Mouse (Mus musculus) intestine, postnatal 0 days (tissue): ENCODE measurements around the gene Hnrnph2. TPM values are rescaled to one million over a fixed set of nuclear protein-coding genes. Genes with fewer than 3 reads are reported as not detected.

ENCODE experiments used
- ATAC-seq: fragments of 200-750 bp; cut with Nextera tagmentation; 2 replicates; pipeline ENCODE4 v1.8.0; 2017; ENCODE audit warnings: mild to moderate bottlenecking, moderate TSS enrichment, moderate library complexity
- H3K27ac ChIP-seq: fragments of 300-500 bp; sonication (generic); 2 replicates; pipeline ENCODE4 v1.5.1; 2014; ENCODE audit warnings: mild to moderate bottlenecking, low read depth, low read length, moderate library complexity
- H3K27me3 ChIP-seq: fragments of 300-500 bp; sonication (generic); replicated peaks from 2 replicates; pipeline ENCODE4 v1.6.1; 2014; ENCODE audit warnings: low read length, mixed read lengths; ENCODE audit not compliant: control insufficient read depth, insufficient read depth
- H3K36me3 ChIP-seq: fragments of 300-500 bp; sonication (generic); 2 replicates; pipeline ENCODE4 v1.6.1; 2014; ENCODE audit warnings: mild to moderate bottlenecking, moderate library complexity; ENCODE audit not compliant: control insufficient read depth, insufficient read depth
- H3K4me1 ChIP-seq: fragments of 300-500 bp; sonication (generic); replicated peaks from 2 replicates; pipeline ENCODE4 v1.6.1; 2014; ENCODE audit warnings: antibody characterized with exemption, low read length, mixed read lengths; ENCODE audit not compliant: control insufficient read depth, insufficient read depth
- H3K4me2 ChIP-seq: fragments of 300-500 bp; sonication (generic); replicated peaks from 2 replicates; pipeline ENCODE4 v1.6.1; 2014; ENCODE audit warnings: low read depth, mild to moderate bottlenecking, moderate library complexity
- H3K4me3 ChIP-seq: fragments of 300-500 bp; sonication (generic); 2 replicates; pipeline ENCODE4 v1.5.1; 2014; ENCODE audit warnings: low read depth, low read length
- H3K9ac ChIP-seq: fragments of 300-500 bp; sonication (generic); 2 replicates; pipeline ENCODE4 v1.6.1; 2014; ENCODE audit warnings: mild to moderate bottlenecking, low read depth, low read length
- H3K9me3 ChIP-seq: fragments of 300-500 bp; sonication (generic); 2 replicates; pipeline ENCODE4 v1.6.1; 2016; ENCODE audit warnings: mixed run types; ENCODE audit not compliant: control insufficient read depth
- CTCF ChIP-seq: sonication (generic); IDR thresholded peaks from 2 replicates; pipeline ENCODE4 v1.5.1; 2016; ENCODE audit warnings: low read depth, mild to moderate bottlenecking, control low read depth, antibody characterized with exemption, moderate library complexity
- WGBS: fragments of 180-500 bp; shearing (Covaris S2); extraction: QIAGEN DNeasy Blood & Tissue Kit; methylation state at CpG from one replicate; pipeline ENCODE4 v1.1.7; 2014; 5-methylcytosine and 5-hydroxymethylcytosine counted together
- polyA plus RNA-seq: library from polyadenylated mRNA; unstranded; fragments of >200 nt; fragmentation: Nextera tagmentation; extraction: Ambion mirVana; gene quantifications from 2 replicates; pipeline ENCODE4 v1.2.1, GENCODE M21; 2015

Hnrnph2 gene
- polyA plus RNA-seq, 1 experiment from 2014 or later = 81.7 TPM

GRCm38 (mm10) chrX:134646338-134646737 lies 45.4 kb downstream of the Hnrnph2 start:
- WGBS = 92% methylated on average over 1 of the region's 1 CpGs
- Histone ChIP-seq H3K4me1 (no peaks in the 10 kb centered on the region), H3K9ac (no peak overlapping the region), H3K9me3 (no peaks in the 10 kb centered on the region), H3K4me3 (no peak overlapping the region), H3K36me3 (no peaks in the 10 kb centered on the region), H3K27ac (no peak overlapping the region), H3K27me3 (no peaks in the 10 kb centered on the region), H3K4me2 (no peak overlapping the region)
- no peak for ATAC-seq
- no peak for TF ChIP-seq CTCF

GRCm38 (mm10) chrX:134647421-134647820 lies 46.4 kb downstream of the Hnrnph2 start:
- ATAC-seq = no peak
- no peak overlapping the region for H3K4me2 ChIP-seq
- H3K9me3 ChIP-seq = no peaks in the 10 kb centered on the region
- H3K27ac ChIP-seq = no peak overlapping the region
- H3K27me3 ChIP-seq = no peaks in the 10 kb centered on the region
- WGBS = 57% methylated on average over 8 of the region's 8 CpGs
- no peaks in the 10 kb centered on the region for H3K4me1 ChIP-seq
- H3K4me3 ChIP-seq = no peak overlapping the region
- no peak overlapping the region for H3K9ac ChIP-seq
- no peak for TF ChIP-seq CTCF
- no peaks in the 10 kb centered on the region for H3K36me3 ChIP-seq

GRCm38 (mm10) chrX:134648031-134648692 lies 47.2 kb downstream of the Hnrnph2 start:
- H3K27me3 ChIP-seq = no peaks in the 10 kb centered on the region
- H3K4me1 ChIP-seq = no peaks in the 10 kb centered on the region
- peak; percentile 67 for TF ChIP-seq CTCF
- 21% methylated on average over 11 of the region's 11 CpGs for WGBS
- no peak overlapping the region for H3K9ac ChIP-seq
- no peak overlapping the region for H3K27ac ChIP-seq
- no peak overlapping the region for H3K4me2 ChIP-seq
- no peaks in the 10 kb centered on the region for H3K36me3 ChIP-seq
- ATAC-seq = no peak
- no peak overlapping the region for H3K4me3 ChIP-seq
- no peaks in the 10 kb centered on the region for H3K9me3 ChIP-seq

- H3K36me3 ChIP-seq = no peaks in the 10 kb centered on the region
- no peak overlapping the region for H3K4me3 ChIP-seq
- no peaks in the 10 kb centered on the region for H3K9me3 ChIP-seq
- no peaks in the 10 kb centered on the region for H3K27me3 ChIP-seq
- WGBS = 58% methylated on average over 1 of the region's 1 CpGs
- no peak overlapping the region for H3K4me2 ChIP-seq
- H3K9ac ChIP-seq = no peak overlapping the region
- no peak overlapping the region for H3K27ac ChIP-seq
- no peak for TF ChIP-seq CTCF
- H3K4me1 ChIP-seq = no peaks in the 10 kb centered on the region
- ATAC-seq = no peak
Measured at GRCm38 (mm10) chrX:134652061-134652460, 51.1 kb downstream of the Hnrnph2 start.

Other genes with a start within 250 kb of the Hnrnph2 start
- 0.16 and 0.34 TPM in 2 replicates for gene Drp2, start 196.6 kb upstream of the Hnrnph2 start, polyA plus RNA-seq
- gene Taf7l, start 124.7 kb upstream of the Hnrnph2 start, polyA plus RNA-seq = not detected in 2 replicates
- gene Timm8a1, start 59.3 kb upstream of the Hnrnph2 start, polyA plus RNA-seq = 68.6 and 71.5 TPM in 2 replicates
- gene Btk, start 17.6 kb upstream of the Hnrnph2 start, polyA plus RNA-seq = 0.81 and 0.83 TPM in 2 replicates
- 308 and 311 TPM in 2 replicates for gene Rpl36a, start 15.5 kb upstream of the Hnrnph2 start, polyA plus RNA-seq
- 25.9 and 26.2 TPM in 2 replicates for gene Gla, start 54 bp upstream of the Hnrnph2 start, polyA plus RNA-seq
- 1.2 and 1.4 TPM in 2 replicates for gene Armcx4, start 85.3 kb downstream of the Hnrnph2 start, polyA plus RNA-seq
- gene Armcx1, start 116.8 kb downstream of the Hnrnph2 start, polyA plus RNA-seq = 12.1 and 12.9 TPM in 2 replicates
- gene Armcx6, start 150.2 kb downstream of the Hnrnph2 start, polyA plus RNA-seq = 6.3 and 8.3 TPM in 2 replicates
- 38.1 and 38.6 TPM in 2 replicates for gene Armcx3, start 155.4 kb downstream of the Hnrnph2 start, polyA plus RNA-seq
- gene Armcx2, start 208.0 kb downstream of the Hnrnph2 start, polyA plus RNA-seq = 12.5 and 13.3 TPM in 2 replicates